Mouse (Mus musculus) left cerebral cortex, postnatal 10 days (tissue): ENCODE results near the gene Shc3. TPM values are rescaled to one million over a fixed set of nuclear protein-coding genes. Genes with fewer than 3 reads are reported as not detected.
A peak's percentile ranks its signal among the peaks of the same experiment; 100 is the strongest.

Source experiments
- DNase-seq, 2 experiments: peaks; one replicate each; pipeline ENCODE4 v3.0.0; 2021 to 2022; ENCODE audit warnings: low spot score in 2 of 2, mixed read lengths in 1 of 2; ENCODE audit errors: extremely low spot score in 1 of 2
- intact Hi-C: fragments of 180-260 bp; cut with DNase I; formaldehyde crosslinking; loops from one replicate; pipeline ENCODE4 v1.15.1; 2025
- total RNA-seq, 2 experiments: library from RNA; stranded (reverse); gene quantifications; 2 replicates each; pipeline ENCODE4 v1.2.3; 2021

Gene Shc3
- total RNA-seq = 100 to 1,000 TPM; 189 to 212 TPM

DNA sequence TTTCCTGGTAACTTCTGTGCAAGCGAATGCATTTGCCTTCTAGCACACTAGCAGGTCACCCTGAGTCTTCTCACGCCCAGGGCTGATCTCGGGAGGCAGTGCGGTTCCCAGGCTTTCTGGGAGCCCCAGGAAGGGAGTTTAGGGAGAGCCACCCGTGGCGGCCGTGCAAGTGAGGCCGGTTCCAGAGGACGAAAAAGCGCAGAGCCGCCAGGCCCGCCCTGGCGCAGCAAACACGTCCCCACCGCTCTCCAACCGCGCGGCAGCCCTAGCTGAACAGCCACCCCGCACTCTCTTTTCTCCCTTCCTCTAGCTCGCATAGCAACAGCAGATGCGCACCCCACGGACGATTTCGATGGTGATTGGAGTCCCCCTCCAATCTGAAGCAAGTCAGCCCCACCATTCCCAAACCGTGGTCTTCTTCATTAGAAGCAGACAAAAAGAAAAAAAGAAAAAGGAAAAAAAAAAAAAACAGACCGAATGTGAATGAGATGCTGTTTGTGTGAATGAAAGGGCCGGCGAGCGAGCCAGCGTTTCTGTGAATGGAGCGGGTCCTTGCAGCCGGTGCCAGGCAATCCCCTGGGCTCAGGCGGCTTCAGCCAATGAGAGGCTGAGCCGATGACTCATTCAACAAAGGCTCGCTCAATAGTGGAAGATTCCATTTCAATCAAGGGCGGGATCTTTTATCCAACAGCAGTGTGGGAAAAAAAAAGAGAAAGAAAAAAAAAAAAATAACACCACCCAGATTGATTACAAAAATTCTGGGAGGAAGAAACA lies at the start of gene Shc3:
Gene Shc3, minus strand, starts transcription at position 509 of the 774 bp plus-strand sequence.
- intact Hi-C loops = loop anchor here (2.0 to 5.0 kb wide), 2 partner anchors 50 to 132 kb away; no protein-coding TSS in a partner anchor
- peak; percentile 89 to 90 for DNase-seq

- intact Hi-C loops = loop anchor here (2.0 to 10.0 kb wide), 3 partner anchors 50 to 424 kb away; partner anchors contain the start of gene Shc3
These were observed 49.4 kb upstream of the Shc3 start for GRCm38 (mm10) chr13:51618602-51619001.

DNA sequence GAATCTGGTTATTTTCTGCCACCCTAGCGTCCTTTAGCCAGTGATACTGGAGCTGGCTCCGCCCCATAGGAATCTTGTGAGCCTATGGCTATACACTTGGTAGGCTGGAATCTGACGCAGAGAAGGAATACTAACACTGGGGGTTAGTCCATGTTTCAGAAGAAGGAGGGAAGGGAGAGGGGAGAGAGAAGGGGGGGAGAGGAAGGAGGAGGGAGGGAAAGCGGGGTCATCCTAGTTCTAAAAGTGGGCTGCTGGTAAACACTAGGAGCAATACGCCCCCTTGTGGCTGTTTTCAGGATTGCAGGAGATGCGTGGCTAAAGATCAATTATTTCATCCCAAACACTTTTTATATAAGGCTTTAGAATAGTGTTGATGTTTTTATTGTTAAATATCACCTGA lies 48.6 kb upstream of the Shc3 start:
- DNase-seq = peak; percentile 61 to 64
- intact Hi-C loops = loop anchor here (2.0 to 10.0 kb wide), 3 partner anchors 49 to 423 kb away; partner anchors contain the start of gene Shc3

More at GRCm38 (mm10) chr13:51618602-51619001, 49.4 kb upstream of the Shc3 start:
- DNase-seq = no peak

GRCm38 (mm10) chr13:51617306-51617705 lies 48.1 kb upstream of the Shc3 start:
- intact Hi-C loops = loop anchor here (5.0 to 10.0 kb wide), 2 partner anchors 195 to 423 kb away; no protein-coding TSS in a partner anchor
- no peak for DNase-seq

- intact Hi-C loops = loop anchor here (5.0 to 10.0 kb wide), 2 partner anchors 194 to 422 kb away; no protein-coding TSS in a partner anchor
- DNase-seq = peak; percentile 60 to 77
These were observed 47.3 kb upstream of the Shc3 start for GRCm38 (mm10) chr13:51616417-51617044.

DNA sequence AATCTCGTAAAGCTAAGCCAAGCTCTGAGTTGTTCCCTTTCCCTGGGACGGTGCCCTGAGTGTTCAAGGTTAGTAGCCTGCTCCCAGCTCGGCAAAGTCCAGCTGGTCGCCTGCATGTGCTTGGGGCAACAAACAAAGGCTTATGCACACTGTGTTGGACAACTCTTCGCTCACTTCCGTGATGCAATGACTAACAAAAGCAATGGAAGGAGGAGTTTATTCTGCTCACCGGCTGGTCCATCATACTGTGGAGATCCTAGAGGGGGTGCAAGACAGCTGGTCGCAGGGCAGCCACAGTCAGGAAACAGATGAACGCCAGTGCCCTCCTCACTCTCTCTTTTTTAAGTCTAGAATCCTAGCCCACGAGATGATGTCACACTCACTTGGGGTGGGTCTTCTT lies 46.6 kb upstream of the Shc3 start:
- intact Hi-C loops = loop anchor here (5.0 to 10.0 kb wide), 2 partner anchors 194 to 421 kb away; no protein-coding TSS in a partner anchor
- no peak for DNase-seq

GRCm38 (mm10) chr13:51611500-51611899 lies 42.3 kb upstream of the Shc3 start:
- intact Hi-C loops = loop anchor here (10.0 kb wide), 1 partner anchor 417 kb away; no protein-coding TSS in a partner anchor
- DNase-seq = no peak

- intact Hi-C loops = loop anchor here (10.0 kb wide), 1 partner anchor 416 kb away; no protein-coding TSS in a partner anchor
These were observed 41.8 kb upstream of the Shc3 start for GRCm38 (mm10) chr13:51611060-51611459.

GRCm38 (mm10) chr13:51609231-51609630 lies 40.0 kb upstream of the Shc3 start:
- intact Hi-C loops = no loop called here

More at GRCm38 (mm10) chr13:51611060-51611459, 41.8 kb upstream of the Shc3 start:
- DNase-seq = no peak

DNA sequence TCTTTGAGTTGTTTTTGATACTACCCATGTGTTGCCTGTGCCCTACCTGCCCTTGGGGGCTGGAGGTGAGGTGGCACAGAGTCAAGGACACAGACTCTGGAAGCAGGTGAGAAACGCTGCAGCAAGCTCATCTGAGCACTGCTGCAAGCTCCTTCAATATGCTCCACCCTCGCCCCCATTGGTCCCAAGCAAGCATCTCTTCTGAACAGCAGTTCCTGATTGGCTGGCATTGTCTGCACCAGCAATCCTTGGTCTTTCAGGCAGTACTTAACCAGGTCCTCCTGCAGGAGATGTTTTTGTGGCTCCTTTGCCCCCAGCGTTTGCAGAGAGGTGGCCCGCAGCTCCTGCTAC lies 34.6 kb upstream of the Shc3 start:
- intact Hi-C loops = no loop called here
- DNase-seq = peak; percentile 46 to 57

More at GRCm38 (mm10) chr13:51609231-51609630, 40.0 kb upstream of the Shc3 start:
- no peak for DNase-seq

GRCm38 (mm10) chr13:51603221-51603893 lies 34.1 kb upstream of the Shc3 start:
- intact Hi-C loops = no loop called here
- peak; percentile 43 to 68 for DNase-seq

DNA sequence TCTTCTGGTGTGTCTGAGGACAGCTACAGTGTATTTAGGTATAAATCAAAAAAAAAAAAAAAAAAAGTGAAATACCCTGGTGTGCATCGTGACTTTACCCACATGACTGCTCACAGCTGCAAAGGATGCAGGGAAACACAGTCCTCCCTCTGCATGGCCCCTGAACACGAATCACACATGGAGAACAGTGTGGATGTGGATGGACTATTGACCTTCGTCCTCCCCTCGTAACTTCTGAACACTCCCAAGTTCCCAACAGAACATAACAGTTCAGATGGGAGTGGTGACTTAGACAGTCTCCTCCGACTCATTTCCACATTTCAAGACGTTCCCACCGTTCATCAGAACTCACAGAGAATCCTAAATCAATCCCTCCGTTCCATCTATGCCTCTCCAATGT lies 33.5 kb upstream of the Shc3 start:
- intact Hi-C loops = no loop called here
- no peak for DNase-seq

DNA sequence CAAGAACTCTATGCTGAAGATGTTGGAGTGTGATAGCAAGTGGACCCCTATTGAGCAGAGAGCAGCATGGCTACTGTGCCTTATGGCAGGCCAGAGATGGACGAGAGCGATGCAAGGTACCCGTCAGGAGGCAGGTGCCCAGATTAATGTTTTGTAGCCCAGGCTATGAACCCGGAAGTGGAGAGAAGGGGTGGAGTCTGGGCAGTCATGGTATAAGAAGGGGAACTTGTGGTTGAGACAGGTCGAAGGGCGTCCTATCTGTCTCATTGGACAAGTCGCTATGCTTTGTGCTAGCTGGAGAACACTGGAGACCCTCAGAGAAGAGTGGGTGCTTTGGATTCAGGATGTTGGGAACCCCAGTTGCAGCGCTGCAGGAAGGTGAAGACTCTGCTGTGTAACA lies 30.9 kb upstream of the Shc3 start:
- intact Hi-C loops = no loop called here
- DNase-seq = no peak

DNA sequence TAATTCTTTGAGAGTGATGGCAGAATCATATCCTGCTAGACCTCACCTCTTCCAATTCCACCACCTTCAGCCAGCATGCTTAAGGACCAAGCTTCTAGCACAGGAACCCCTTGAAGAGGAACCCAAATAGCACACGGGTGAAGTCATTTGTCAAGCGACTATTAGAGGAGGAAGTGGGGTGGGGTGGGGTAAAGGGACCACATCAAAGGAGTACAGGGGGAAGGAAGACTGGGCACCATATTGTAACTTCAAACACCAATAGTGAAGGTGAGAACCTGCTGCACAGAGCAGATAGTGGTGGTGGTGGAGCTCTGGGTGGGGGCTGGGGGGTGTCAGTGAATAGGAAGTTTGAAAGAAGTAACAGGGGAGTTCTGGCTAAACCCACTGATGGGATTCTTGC lies 28.8 kb upstream of the Shc3 start:
- intact Hi-C loops = no loop called here
- no peak for DNase-seq

DNA sequence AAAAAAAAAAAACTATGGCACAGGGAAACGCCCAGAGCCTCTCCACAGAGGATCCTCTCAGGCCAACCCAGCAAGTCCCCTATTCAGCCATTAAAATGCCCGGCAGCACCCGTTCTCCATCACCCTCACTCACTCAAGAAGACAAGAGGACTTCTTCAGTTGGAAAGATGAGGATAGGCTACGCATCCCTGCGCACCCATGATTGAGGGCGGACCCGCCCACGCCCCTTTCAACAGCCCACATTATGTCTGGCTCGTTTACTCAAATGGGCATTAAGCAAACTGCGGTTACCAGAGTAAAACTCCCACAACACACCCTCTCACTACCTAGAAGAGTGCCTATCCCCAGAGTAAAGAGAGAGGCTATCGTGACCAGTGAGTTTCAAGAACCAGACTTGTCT lies 26.2 kb upstream of the Shc3 start:
- intact Hi-C loops = no loop called here
- DNase-seq = no peak

DNA sequence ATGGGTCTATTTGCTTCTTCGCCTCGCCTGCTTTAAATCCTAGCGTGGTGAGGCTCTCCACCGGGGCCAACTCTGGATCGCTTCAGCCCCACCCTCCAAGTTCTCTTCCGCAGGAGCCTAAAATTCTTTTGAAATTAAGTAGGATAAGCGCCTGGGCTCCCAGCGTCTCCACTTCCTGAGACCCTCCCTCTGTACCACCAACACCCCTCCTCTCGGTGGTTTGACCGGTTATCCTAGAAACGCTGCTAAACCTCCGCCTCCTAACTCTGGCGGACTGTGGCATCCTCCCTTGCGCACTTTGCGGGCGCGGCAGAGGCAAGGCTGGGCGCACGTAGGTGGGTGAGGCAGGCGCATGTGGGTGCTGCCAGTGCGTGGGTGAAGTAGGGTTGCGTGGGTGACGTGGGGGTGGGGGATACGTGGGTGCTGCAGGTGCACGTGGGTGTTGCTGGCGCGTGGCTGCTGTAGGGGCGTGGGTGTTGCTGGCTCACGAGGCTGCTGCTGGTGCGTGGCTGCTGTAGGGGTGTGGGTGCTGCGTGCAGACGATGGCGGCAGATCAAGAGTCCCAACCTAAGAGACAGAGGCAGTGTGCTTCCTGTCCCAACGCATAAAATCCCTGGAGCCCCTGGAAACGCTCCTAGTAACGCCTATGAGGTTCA lies 25.6 kb upstream of the Shc3 start:
- intact Hi-C loops = no loop called here

GRCm38 (mm10) chr13:51588005-51588404 lies 18.8 kb upstream of the Shc3 start:
- intact Hi-C loops = no loop called here
- peak in 1 of 2 experiments; percentile 1 for DNase-seq

More for the DNA sequence above, 25.6 kb upstream of the Shc3 start:
- DNase-seq = peak in 1 of 2 experiments; percentile 60

GRCm38 (mm10) chr13:51582204-51582603 lies 13.0 kb upstream of the Shc3 start:
- intact Hi-C loops = no loop called here
- DNase-seq = no peak
